16 mouse cellular contexts compared by ENCODE assay signal in genomic region chr5:113219450-113219849, GRCm38 (mm10). TPM values are rescaled to one million over a fixed set of nuclear protein-coding genes. Genes with fewer than 3 reads are reported as not detected.
A peak's percentile ranks its signal among the peaks of the same experiment; 100 is the strongest.
DNase-seq lines count a peak whose midpoint lies in the region; ATAC-seq and TF ChIP-seq lines count a peak whose summit lies in the region.
"Had no signal": no experiment of that assay in that cellular context is flagged by ENCODE, and none has a peak within 500 bp of the region (broad histone marks: within the 10 kb centered on the region; RNA-seq: fewer than 3 reads in every experiment).

No protein-coding gene starts in this region.

- TF ChIP-seq CTCF in lung, postnatal 0 days (IDR thresholded peaks at IDR 0.05), result no peak
- TF ChIP-seq CTCF in liver, embryonic 14.5 days (IDR thresholded peaks at IDR 0.05; ENCODE audit: low read depth), result no peak

- ATAC-seq in lung, postnatal 0 days, result no peak
- ATAC-seq in liver, embryonic 14.5 days (ENCODE audit: insufficient read depth), result no peak
- no peak for ATAC-seq in monocyte, adult 5-6 weeks (replicated peaks; ENCODE audit: insufficient number of reproducible peaks, low FRiP score, low TSS enrichment, poor library complexity, severe bottlenecking)

- no peaks in the 10 kb centered on the region for H3K36me3 ChIP-seq in lung, postnatal 0 days (ENCODE audit: insufficient read depth, low read length)
- no peaks in the 10 kb centered on the region for H3K36me3 ChIP-seq in liver, embryonic 14.5 days (replicated peaks; ENCODE audit: control insufficient read depth, insufficient read depth, low read depth)
- H3K36me3 ChIP-seq in limb, embryonic 10.5 days, result no peaks in the 10 kb centered on the region
- H3K36me3 ChIP-seq: embryonic facial prominence, embryonic 15.5 days; forebrain, embryonic 15.5 days; hindbrain, embryonic 10.5 days had no signal

- no peaks in the 10 kb centered on the region for H3K9me3 ChIP-seq in lung, postnatal 0 days (ENCODE audit: low read length)
- H3K9me3 ChIP-seq in liver, embryonic 14.5 days (ENCODE audit: control insufficient read depth, low read length), result no peaks in the 10 kb centered on the region
- H3K9me3 ChIP-seq in limb, embryonic 10.5 days (replicated peaks), result no peaks in the 10 kb centered on the region
- H3K9me3 ChIP-seq: embryonic facial prominence, embryonic 15.5 days; hindbrain, embryonic 10.5 days had no signal

- TF ChIP-seq EP300 in lung, postnatal 0 days (IDR thresholded peaks at IDR 0.05), result no peak
- TF ChIP-seq EP300 in liver, embryonic 14.5 days (IDR thresholded peaks at IDR 0.05; ENCODE audit: low read depth), result no peak

- H3K4me1 ChIP-seq in lung, postnatal 0 days (ENCODE audit: insufficient read depth, low read depth, low read length), result no peaks in the 10 kb centered on the region
- 0 out of 4 replicates have a peak, but pooled peaks cover 0 to 3% of the 10 kb centered on the region in 2 experiments for H3K4me1 ChIP-seq in liver, embryonic 14.5 days (replicated peaks; ENCODE audit: control insufficient read depth in 2 of 2, insufficient read depth in 2 of 2, low read length in 1 of 2)
- peaks cover 22% of the 10 kb centered on the region for H3K4me1 ChIP-seq in limb, embryonic 10.5 days

- H3K27me3 ChIP-seq in lung, postnatal 0 days (replicated peaks; ENCODE audit: insufficient read depth, low read length), result no peaks in the 10 kb centered on the region
- H3K27me3 ChIP-seq in liver, embryonic 14.5 days (ENCODE audit: control insufficient read depth, insufficient read depth, low read length), result peaks cover 5% of the 10 kb centered on the region; the same call in 1 of the 2 replicates
- peaks cover 23% of the 10 kb centered on the region for H3K27me3 ChIP-seq in limb, embryonic 10.5 days (ENCODE audit: low read depth, poor library complexity, severe bottlenecking)
- H3K27me3 ChIP-seq: forebrain, embryonic 15.5 days had no signal

- no peak overlapping the region for H3K27ac ChIP-seq in lung, postnatal 0 days (ENCODE audit: low read length)
- H3K27ac ChIP-seq in liver, embryonic 14.5 days, result no peak overlapping the region
- H3K27ac ChIP-seq in limb, embryonic 10.5 days, result no peak overlapping the region
- H3K27ac ChIP-seq: embryonic facial prominence, embryonic 15.5 days; forebrain, embryonic 15.5 days had no signal

- WGBS in lung, postnatal 0 days, result 64% methylated on average over 6 of the region's 6 CpGs
- 63% methylated on average over 6 of the region's 6 CpGs for WGBS in liver, embryonic 14.5 days (ENCODE audit: insufficient replicate concordance)
- WGBS in limb, embryonic 10.5 days, result 78% methylated on average over 6 of the region's 6 CpGs

- no peak overlapping the region for H3K9ac ChIP-seq in lung, postnatal 0 days (replicated peaks; ENCODE audit: low read depth)
- no peak overlapping the region for H3K9ac ChIP-seq in liver, embryonic 14.5 days (replicated peaks)
- H3K9ac ChIP-seq: embryonic facial prominence, embryonic 15.5 days; forebrain, embryonic 15.5 days had no signal

- no peak overlapping the region for H3K4me3 ChIP-seq in lung, postnatal 0 days (ENCODE audit: low read depth, low read length)
- H3K4me3 ChIP-seq in liver, embryonic 14.5 days (ENCODE audit: insufficient read depth in 1 of 2, low read depth in 2 of 2, low read length in 2 of 2), result no peak overlapping the region
- H3K4me3 ChIP-seq in limb, embryonic 10.5 days, result no peak overlapping the region
- H3K4me3 ChIP-seq: forebrain, embryonic 15.5 days had no signal

- DNase-seq in heart, adult 11 months, result peak; percentile 91
- no peak for DNase-seq in heart, adult 8-10 months (ENCODE audit: low spot score)
- no peak for DNase-seq in lung, postnatal 0 days (ENCODE audit: low spot score)
- DNase-seq in lung, postnatal 4 days, result no peak
- DNase-seq in liver, embryonic 14.5 days (ENCODE audit: low read depth in 3 of 3, low spot score in 3 of 3), result no peak
- no peak for DNase-seq in limb, embryonic 10.5 days (ENCODE audit: low spot score)
- DNase-seq in right cerebral cortex, adult 2 months (ENCODE audit: low spot score in 2 of 2), result no peak
- DNase-seq: adrenal gland, postnatal 14 days; gastrocnemius, postnatal 14 days; lung, postnatal 10 days had no signal

- 0 out of 2 replicates have a peak overlapping the region, but pooled peaks have one; percentile 11 for H3K4me2 ChIP-seq in lung, postnatal 0 days (replicated peaks; ENCODE audit: low read depth, low read length)
- H3K4me2 ChIP-seq in liver, embryonic 14.5 days (ENCODE audit: low read depth), result 0 out of 2 replicates have a peak overlapping the region, but pooled peaks have one; percentile 14

RNA-seq across cellular contexts. Expression of gene 2900026A02Rik, which starts 1.6 kb away (rescaled TPM):
- total RNA-seq in heart, adult 8-10 months (2022), result 10 to 100 TPM; 15.4 to 21.6 (median 20.3) TPM
- polyA plus RNA-seq in lung, postnatal 0 days (2015; fragmentation: Nextera tagmentation; extraction: Ambion mirVana), result 6.3 and 6.9 TPM in 2 replicates
- polyA plus RNA-seq in liver, embryonic 14.5 days (2012; rRNA removed), result 1.1 and 1.2 TPM in 2 replicates
- polyA plus RNA-seq in liver, embryonic 14.5 days (2014; fragmentation: Nextera tagmentation; extraction: Ambion mirVana), result 0.63 and 0.68 TPM in 2 replicates
- total RNA-seq in monocyte, adult 5-6 weeks (2017), result 3.3 to 5.9 TPM (median 3.7 TPM) in 3 replicates
- polyA plus RNA-seq in limb, embryonic 10.5 days (2016; fragmentation: Nextera tagmentation; extraction: Ambion mirVana), result 2.5 and 2.9 TPM in 2 replicates

RNA-seq across cellular contexts. Expression of gene Tmem211, which starts 7.3 kb away (rescaled TPM):
- total RNA-seq in heart, adult 8-10 months (2022), result not detected
- not detected in 2 replicates for polyA plus RNA-seq in lung, postnatal 0 days (2015; fragmentation: Nextera tagmentation; extraction: Ambion mirVana)
- polyA plus RNA-seq in liver, embryonic 14.5 days (2012; rRNA removed), result not detected in 2 replicates
- polyA plus RNA-seq in liver, embryonic 14.5 days (2014; fragmentation: Nextera tagmentation; extraction: Ambion mirVana), result not detected in 2 replicates
- not detected in 3 replicates for total RNA-seq in monocyte, adult 5-6 weeks (2017)
- not detected in 2 replicates for polyA plus RNA-seq in limb, embryonic 10.5 days (2016; fragmentation: Nextera tagmentation; extraction: Ambion mirVana)
- total RNA-seq: adrenal gland, postnatal 14 days; common myeloid progenitor, adult 5-6 weeks; gastrocnemius, postnatal 14 days; left cerebral cortex, postnatal 36 days had no signal
- polyA plus RNA-seq: forebrain, embryonic 15.5 days; hindbrain, embryonic 10.5 days had no signal
